Mouse (Mus musculus) brain, adult 10 weeks (tissue): ENCODE measurements around the gene Dusp23. TPM values are rescaled to one million over a fixed set of nuclear protein-coding genes. Genes with fewer than 3 reads are reported as not detected.

Experiments
- polyA plus RNA-seq: library from polyadenylated mRNA; stranded (reverse); fragments of 350-450 nt; fragmentation: Illumina TruSeq; extraction: RNeasy Lipid Tissue Mini Kit (QIAGEN cat#74804); gene quantifications from one replicate; pipeline ENCODE4 v1.2.3, GENCODE M21; 2015; ENCODE audit warnings: low read depth, low replicate concordance

Gene Dusp23
- 6.3 TPM for polyA plus RNA-seq

DNA sequence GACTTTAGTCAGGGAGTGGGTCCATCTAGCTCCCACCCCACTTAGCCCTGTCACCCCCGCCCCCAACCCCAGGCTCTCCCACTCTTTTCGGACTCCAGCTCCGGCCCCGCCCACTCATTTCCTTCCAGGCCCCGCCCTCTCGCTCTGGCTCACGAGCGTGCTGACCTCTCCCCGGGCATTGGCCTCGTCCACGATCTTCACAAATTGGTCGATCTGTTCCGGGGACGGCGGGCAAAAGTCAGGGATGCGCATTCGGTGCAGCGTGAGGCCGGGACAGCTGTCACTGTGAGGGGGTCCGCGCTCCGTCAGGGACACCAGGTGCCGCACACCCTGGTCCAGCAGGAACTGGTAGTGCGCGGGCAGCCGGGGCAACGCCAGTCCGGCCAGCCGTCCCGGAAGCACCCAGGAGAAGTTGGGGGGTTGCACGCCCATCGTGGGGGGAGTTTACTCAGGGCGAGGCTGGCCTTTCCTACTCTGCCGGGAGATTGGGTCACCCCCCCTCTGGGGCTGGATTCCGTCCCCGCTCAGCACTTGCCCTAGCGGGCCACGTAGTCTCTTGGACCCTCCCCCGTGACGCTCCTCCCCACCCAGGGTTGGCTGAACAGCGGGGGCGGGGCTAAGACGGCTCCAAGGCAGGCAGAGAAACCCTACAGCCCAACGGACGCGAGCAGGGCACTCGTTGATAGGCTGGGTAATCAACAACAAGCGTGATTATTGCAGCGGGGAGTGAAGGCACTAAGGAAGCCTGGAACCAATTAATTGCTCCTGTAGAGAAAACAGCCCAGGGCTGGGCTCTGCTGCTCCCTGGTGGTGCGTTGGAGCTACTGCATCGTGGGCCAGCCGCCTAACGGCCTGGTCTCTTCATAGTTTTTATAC is at the start of gene Dusp23:
Gene Dusp23, minus strand, starts transcription at position 512 of the 876 bp plus-strand sequence.

DNA sequence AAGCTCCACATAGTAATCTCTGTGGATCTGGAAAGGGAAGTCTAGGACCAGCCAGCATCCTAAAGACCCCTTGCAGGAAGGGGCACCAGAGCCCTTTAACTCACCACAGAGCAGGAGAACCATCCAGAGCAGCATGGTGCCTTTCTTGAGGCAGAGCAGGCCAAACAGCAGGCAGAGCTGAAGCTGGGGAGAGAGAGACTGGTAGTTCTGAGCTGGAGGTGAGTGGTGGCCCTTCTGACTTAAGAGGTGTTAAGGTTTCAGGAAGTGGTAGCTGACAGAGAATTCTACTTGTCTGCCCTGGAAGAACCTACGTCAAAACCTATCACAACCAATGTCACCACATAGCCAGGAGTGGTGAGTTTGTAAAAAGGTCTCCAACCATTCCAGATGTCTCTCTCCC is 30.4 kb downstream of the Dusp23 start, which contains the start of gene Fcrl6:
Gene Fcrl6, minus strand, starts transcription at position 226 of the 400 bp plus-strand sequence.

GRCm38 (mm10) chr1:172590385-172590784 is 42.4 kb downstream of the Dusp23 start, which contains the start of gene Slamf8:
Gene Slamf8, minus strand, starts transcription at chr1:172590568.

Other genes starting within 250 kb of the Dusp23 start
- gene Slamf9, start 157.6 kb downstream of the Dusp23 start, polyA plus RNA-seq, result 1.1 TPM
- 5.9 TPM for gene Igsf9, start 151.2 kb downstream of the Dusp23 start, polyA plus RNA-seq
- gene Tagln2, start 132.9 kb downstream of the Dusp23 start, polyA plus RNA-seq, result 15.7 TPM
- 4.8 TPM for gene Cfap45, start 112.2 kb downstream of the Dusp23 start, polyA plus RNA-seq
- gene Vsig8, start 77.0 kb downstream of the Dusp23 start, polyA plus RNA-seq, result not detected
- not detected for gene Slamf8, start 42.4 kb downstream of the Dusp23 start, polyA plus RNA-seq
- not detected for gene Fcrl6, start 30.4 kb downstream of the Dusp23 start, polyA plus RNA-seq
- not detected for gene Crp, start 65.1 kb upstream of the Dusp23 start, polyA plus RNA-seq